In the genomic region with DNA sequence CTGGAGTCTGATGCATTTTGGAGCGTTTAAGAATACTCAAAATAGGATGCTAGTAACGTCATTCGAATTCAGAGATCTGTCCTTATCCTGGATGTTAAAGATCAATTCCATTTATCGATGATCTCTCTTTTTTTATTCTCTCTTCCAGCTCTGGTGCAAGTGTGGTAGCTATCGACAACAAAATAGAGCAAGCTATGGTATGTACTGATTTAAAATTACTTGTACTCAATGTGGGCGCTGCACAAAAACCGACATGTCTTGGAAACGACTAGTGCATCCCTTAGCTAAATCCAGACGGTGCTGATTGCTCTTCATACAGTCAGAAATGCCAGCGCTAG, we compare ENCODE assay signal across 8 mouse cellular contexts. TPM values are rescaled to one million over a fixed set of nuclear protein-coding genes. Genes with fewer than 3 reads are reported as not detected.
DNase-seq lines count a peak whose midpoint lies in the region; ATAC-seq and TF ChIP-seq lines count a peak whose summit lies in the region.

No protein-coding gene starts in this region.

- under 1% methylated on average over 10 of the region's 10 CpGs for WGBS in kidney, embryonic 15.5 days
- WGBS in bone marrow, adult 2 months, result under 1% methylated on average over 10 of the region's 10 CpGs
- WGBS in hindbrain, embryonic 13.5 days, result under 1% methylated on average over 10 of the region's 10 CpGs
- WGBS in midbrain, embryonic 13.5 days, result under 1% methylated on average over 10 of the region's 10 CpGs

- peaks cover 33% of the 10 kb centered on the region for H3K4me1 ChIP-seq in kidney, embryonic 15.5 days
- H3K4me1 ChIP-seq in bone marrow, adult 2 months (ENCODE audit: control insufficient read depth, insufficient read depth, low read length), result no peaks in the 10 kb centered on the region
- peaks cover 31% of the 10 kb centered on the region for H3K4me1 ChIP-seq in hindbrain, embryonic 13.5 days (replicated peaks)
- H3K4me1 ChIP-seq in midbrain, embryonic 13.5 days (replicated peaks), result peaks cover 34% of the 10 kb centered on the region

- H3K9me3 ChIP-seq in kidney, embryonic 15.5 days (replicated peaks), result no peaks in the 10 kb centered on the region
- no peaks in the 10 kb centered on the region for H3K9me3 ChIP-seq in hindbrain, embryonic 13.5 days
- H3K9me3 ChIP-seq in midbrain, embryonic 13.5 days, result no peaks in the 10 kb centered on the region

- H3K36me3 ChIP-seq in kidney, embryonic 15.5 days, result peaks cover 30% of the 10 kb centered on the region
- H3K36me3 ChIP-seq in hindbrain, embryonic 13.5 days, result peaks cover 28% of the 10 kb centered on the region
- H3K36me3 ChIP-seq in midbrain, embryonic 13.5 days, result peaks cover 26% of the 10 kb centered on the region

- no peak for TF ChIP-seq CTCF in bone marrow, adult 2 months (IDR thresholded peaks at IDR 0.05; ENCODE audit: control insufficient read depth, insufficient read depth, low read length)

- peak overlapping the region; percentile 57 for H3K4me3 ChIP-seq in kidney, embryonic 15.5 days (replicated peaks)
- H3K4me3 ChIP-seq in bone marrow, adult 2 months (replicated peaks; ENCODE audit: control insufficient read depth, low read depth, low read length), result peak overlapping the region; percentile 89
- H3K4me3 ChIP-seq in hindbrain, embryonic 13.5 days, result peak overlapping the region; percentile 59
- H3K4me3 ChIP-seq in midbrain, embryonic 13.5 days (replicated peaks), result peak overlapping the region; percentile 77

- no peaks in the 10 kb centered on the region for H3K27me3 ChIP-seq in kidney, embryonic 15.5 days
- no peaks in the 10 kb centered on the region for H3K27me3 ChIP-seq in hindbrain, embryonic 13.5 days
- no peaks in the 10 kb centered on the region for H3K27me3 ChIP-seq in midbrain, embryonic 13.5 days

- no peak for ATAC-seq in kidney, embryonic 15.5 days (replicated peaks; ENCODE audit: low FRiP score)
- no peak for ATAC-seq in hindbrain, embryonic 13.5 days (ENCODE audit: low FRiP score)
- ATAC-seq in midbrain, embryonic 13.5 days, result no peak

- TF ChIP-seq POLR2A in bone marrow, adult 2 months (IDR thresholded peaks at IDR 0.05; ENCODE audit: borderline replicate concordance, control insufficient read depth, low read depth, low read length), result no peak

- no peak for DNase-seq in kidney, postnatal 36 days
- DNase-seq in natural killer cell, adult 2 months (ENCODE audit: low spot score in 2 of 2), result no peak
- DNase-seq in thymus, postnatal 36 days, result no peak
- DNase-seq in cerebellum, adult 11 months, result no peak

- H3K9ac ChIP-seq in kidney, embryonic 15.5 days, result peak overlapping the region; percentile 73
- H3K9ac ChIP-seq in hindbrain, embryonic 13.5 days, result peak overlapping the region; percentile 95
- peak overlapping the region; percentile 99 for H3K9ac ChIP-seq in midbrain, embryonic 13.5 days (replicated peaks)

- peak overlapping the region; percentile 100 for H3K27ac ChIP-seq in kidney, embryonic 15.5 days
- H3K27ac ChIP-seq in bone marrow, adult 2 months (ENCODE audit: control insufficient read depth, insufficient read depth, low read depth, low read length, poor library complexity), result peak overlapping the region; percentile 76
- H3K27ac ChIP-seq in hindbrain, embryonic 13.5 days, result peak overlapping the region; percentile 99
- H3K27ac ChIP-seq in midbrain, embryonic 13.5 days, result peak overlapping the region; percentile 100

- H3K4me2 ChIP-seq in kidney, embryonic 15.5 days, result peak overlapping the region; percentile 82
- peak overlapping the region; percentile 99 for H3K4me2 ChIP-seq in hindbrain, embryonic 13.5 days
- H3K4me2 ChIP-seq in midbrain, embryonic 13.5 days (replicated peaks), result peak overlapping the region; percentile 98

RNA-seq across cellular contexts. Expression of gene Serp2, which starts 51.6 kb away (rescaled TPM):
- 10.3 and 11.1 TPM in 2 replicates for polyA plus RNA-seq in kidney, embryonic 15.5 days (2015; fragmentation: Nextera tagmentation; extraction: Ambion mirVana)
- polyA plus RNA-seq in bone marrow, adult 2 months (2011; ENCODE audit: insufficient read depth, insufficient read length, low replicate concordance, missing spikeins), result not detected in 2 replicates
- 128 and 133 TPM in 2 replicates for polyA plus RNA-seq in hindbrain, embryonic 13.5 days (2015; fragmentation: Nextera tagmentation; extraction: Ambion mirVana)
- 102 and 109 TPM in 2 replicates for polyA plus RNA-seq in midbrain, embryonic 13.5 days (2015; fragmentation: Nextera tagmentation; extraction: Ambion mirVana)
